Mouse (Mus musculus): ENCODE results near the gene St3gal5. TPM values are rescaled to one million over a fixed set of nuclear protein-coding genes. Genes with fewer than 3 reads are reported as not detected.
A peak's percentile ranks its signal among the peaks of the same experiment; 100 is the strongest.

St3gal5 gene
- polyA plus RNA-seq, 1 experiment from 2014 or later: 14.1 TPM

DNA sequence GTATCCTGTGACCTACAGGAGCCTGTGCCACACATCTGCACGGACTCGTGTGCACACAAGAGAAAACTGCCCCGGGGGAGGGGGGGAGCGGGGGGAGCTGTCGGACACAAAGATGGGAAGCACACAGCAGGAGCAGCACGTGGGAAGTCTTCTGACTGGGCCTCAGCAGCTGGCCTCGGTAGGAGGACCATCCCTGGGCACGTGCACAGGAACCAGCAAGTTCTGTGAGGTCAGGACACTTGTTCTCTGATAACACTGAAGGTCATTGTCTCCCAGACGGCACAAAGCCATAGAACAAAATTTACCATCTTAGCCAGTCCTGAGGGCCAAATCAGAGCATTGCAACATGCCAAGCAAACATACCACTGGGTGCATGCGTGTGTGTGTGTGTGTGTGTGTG, 43.8 kb downstream of the St3gal5 start:
- ATAC-seq (replicated peaks; ENCODE audit: low FRiP score, low read depth): no peak
- 66% methylated on average over 10 of the region's 10 CpGs for WGBS
- peaks cover 8% of the 10 kb centered on the region; the same call in 1 of the 2 replicates for H3K36me3 ChIP-seq (ENCODE audit: insufficient read depth, low read length)
- H3K4me3 ChIP-seq (replicated peaks; ENCODE audit: low read depth, low read length): no peak overlapping the region
- H3K4me2 ChIP-seq (ENCODE audit: low read length): no peak overlapping the region
- no peak overlapping the region for H3K27ac ChIP-seq
- no peak overlapping the region for H3K9ac ChIP-seq (ENCODE audit: low read depth, low read length)
- DNase-seq (ENCODE audit: low spot score): no peak
- H3K4me1 ChIP-seq (replicated peaks; ENCODE audit: insufficient read depth, low read length): no peaks in the 10 kb centered on the region
- H3K27me3 ChIP-seq (ENCODE audit: insufficient read depth, low read length): no peaks in the 10 kb centered on the region
- H3K9me3 ChIP-seq (replicated peaks; ENCODE audit: low read length): no peaks in the 10 kb centered on the region
- TF ChIP-seq CTCF (IDR thresholded peaks at IDR 0.05; ENCODE audit: low read depth): no peak

DNA sequence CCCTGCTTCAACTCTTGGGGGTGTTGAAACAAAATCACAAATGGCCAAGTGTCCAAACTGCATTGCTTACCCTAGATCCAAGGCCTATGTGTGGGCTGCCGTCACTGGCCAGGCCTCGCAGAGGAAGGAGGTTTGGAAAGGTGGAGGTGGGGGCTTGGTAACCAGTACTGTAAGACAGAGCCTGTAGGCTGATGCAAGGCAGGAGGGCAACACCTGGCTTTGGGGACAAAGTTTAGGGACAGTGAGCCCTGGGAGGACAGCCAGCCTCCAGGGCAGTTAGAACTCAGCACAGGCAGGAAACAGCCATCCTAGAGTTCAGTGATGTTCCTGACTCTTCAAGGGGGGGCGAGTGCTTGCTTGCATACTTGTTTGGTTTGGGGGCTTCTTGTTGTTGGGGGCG, 45.2 kb downstream of the St3gal5 start:
- WGBS: 92% methylated on average over 4 of the region's 4 CpGs
- ATAC-seq (replicated peaks; ENCODE audit: low FRiP score, low read depth) (no peak), DNase-seq (ENCODE audit: low spot score) (no peak)
- Histone ChIP-seq H3K4me1 (replicated peaks; ENCODE audit: insufficient read depth, low read length) (no peaks in the 10 kb centered on the region), H3K36me3 (ENCODE audit: insufficient read depth, low read length) (peaks cover 5% of the 10 kb centered on the region; the same call in 1 of the 2 replicates), H3K4me2 (ENCODE audit: low read length) (no peak overlapping the region), H3K27me3 (ENCODE audit: insufficient read depth, low read length) (no peaks in the 10 kb centered on the region), H3K4me3 (replicated peaks; ENCODE audit: low read depth, low read length) (no peak overlapping the region), H3K9me3 (replicated peaks; ENCODE audit: low read length) (no peaks in the 10 kb centered on the region), H3K9ac (ENCODE audit: low read depth, low read length) (no peak overlapping the region), H3K27ac (no peak overlapping the region)
- TF ChIP-seq CTCF (IDR thresholded peaks at IDR 0.05; ENCODE audit: low read depth): no peak

- DNase-seq (ENCODE audit: low spot score) (peak; percentile 46), ATAC-seq (replicated peaks; ENCODE audit: low FRiP score, low read depth) (no peak)
- no peak for TF ChIP-seq CTCF (IDR thresholded peaks at IDR 0.05; ENCODE audit: low read depth)
- Histone ChIP-seq H3K36me3 (ENCODE audit: insufficient read depth, low read length) (peaks cover 12% of the 10 kb centered on the region; the same call in 1 of the 2 replicates), H3K9me3 (replicated peaks; ENCODE audit: low read length) (no peaks in the 10 kb centered on the region), H3K27ac (no peak overlapping the region), H3K4me1 (replicated peaks; ENCODE audit: insufficient read depth, low read length) (no peaks in the 10 kb centered on the region), H3K4me3 (replicated peaks; ENCODE audit: low read depth, low read length) (no peak overlapping the region), H3K27me3 (ENCODE audit: insufficient read depth, low read length) (no peaks in the 10 kb centered on the region), H3K4me2 (ENCODE audit: low read length) (no peak overlapping the region), H3K9ac (ENCODE audit: low read depth, low read length) (no peak overlapping the region)
- WGBS: 51% methylated on average over 7 of the region's 7 CpGs
These were observed 47.0 kb downstream of the St3gal5 start for GRCm38 (mm10) chr6:72144353-72144752.

- Histone ChIP-seq H3K27ac (no peak overlapping the region), H3K4me1 (replicated peaks; ENCODE audit: insufficient read depth, low read length) (no peaks in the 10 kb centered on the region), H3K4me2 (ENCODE audit: low read length) (no peak overlapping the region), H3K9ac (ENCODE audit: low read depth, low read length) (no peak overlapping the region), H3K4me3 (replicated peaks; ENCODE audit: low read depth, low read length) (no peak overlapping the region), H3K36me3 (ENCODE audit: insufficient read depth, low read length) (peaks cover 16% of the 10 kb centered on the region; the same call in 1 of the 2 replicates), H3K27me3 (ENCODE audit: insufficient read depth, low read length) (no peaks in the 10 kb centered on the region), H3K9me3 (replicated peaks; ENCODE audit: low read length) (no peaks in the 10 kb centered on the region)
- DNase-seq (ENCODE audit: low spot score): no peak
- no peak for ATAC-seq (replicated peaks; ENCODE audit: low FRiP score, low read depth)
- no peak for TF ChIP-seq CTCF (IDR thresholded peaks at IDR 0.05; ENCODE audit: low read depth)
- 85% methylated on average over 14 of the region's 14 CpGs for WGBS
These were observed 49.4 kb downstream of the St3gal5 start for GRCm38 (mm10) chr6:72146803-72147202.

DNA sequence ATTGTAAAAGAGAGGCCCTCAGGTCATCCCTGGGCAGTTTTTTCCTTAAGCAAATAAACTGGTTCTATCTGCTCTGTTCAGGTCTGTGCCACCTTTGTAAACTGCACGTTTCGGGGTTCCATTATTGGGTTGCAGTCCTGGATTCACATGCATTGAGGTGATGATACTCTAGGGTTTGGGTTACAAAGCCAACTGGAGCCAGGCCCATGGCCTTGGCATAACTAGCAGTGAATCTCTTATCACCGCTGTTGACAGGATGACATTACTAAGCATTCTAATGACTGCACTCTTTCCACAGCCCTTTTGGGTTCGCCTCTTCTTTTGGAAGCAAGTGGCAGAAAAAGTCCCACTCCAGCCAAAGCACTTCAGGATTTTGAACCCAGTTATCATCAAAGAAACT, 51.3 kb downstream of the St3gal5 start:
- H3K9me3 ChIP-seq (replicated peaks; ENCODE audit: low read length): no peaks in the 10 kb centered on the region
- 98% methylated on average over 4 of the region's 4 CpGs for WGBS
- H3K36me3 ChIP-seq (ENCODE audit: insufficient read depth, low read length): peaks cover 11% of the 10 kb centered on the region; the same call in 1 of the 2 replicates
- TF ChIP-seq CTCF (IDR thresholded peaks at IDR 0.05; ENCODE audit: low read depth): no peak
- no peaks in the 10 kb centered on the region for H3K4me1 ChIP-seq (replicated peaks; ENCODE audit: insufficient read depth, low read length)
- no peak overlapping the region for H3K4me3 ChIP-seq (replicated peaks; ENCODE audit: low read depth, low read length)
- no peaks in the 10 kb centered on the region for H3K27me3 ChIP-seq (ENCODE audit: insufficient read depth, low read length)
- ATAC-seq (replicated peaks; ENCODE audit: low FRiP score, low read depth) (no peak), DNase-seq (ENCODE audit: low spot score) (no peak)
- no peak overlapping the region for H3K9ac ChIP-seq (ENCODE audit: low read depth, low read length)
- H3K4me2 ChIP-seq (ENCODE audit: low read length): no peak overlapping the region
- no peak overlapping the region for H3K27ac ChIP-seq

GRCm38 (mm10) chr6:72149797-72150196, 52.4 kb downstream of the St3gal5 start:
- WGBS: 86% methylated on average over 3 of the region's 3 CpGs
- no peak overlapping the region for H3K27ac ChIP-seq
- peaks cover 11% of the 10 kb centered on the region; the same call in 1 of the 2 replicates for H3K36me3 ChIP-seq (ENCODE audit: insufficient read depth, low read length)
- ATAC-seq (replicated peaks; ENCODE audit: low FRiP score, low read depth) (no peak), DNase-seq (ENCODE audit: low spot score) (no peak)
- no peak overlapping the region for H3K4me3 ChIP-seq (replicated peaks; ENCODE audit: low read depth, low read length)
- peak; percentile 10; the same call in 1 of the 2 replicates for TF ChIP-seq CTCF (IDR thresholded peaks at IDR 0.05; ENCODE audit: low read depth)
- H3K9ac ChIP-seq (ENCODE audit: low read depth, low read length): no peak overlapping the region
- no peak overlapping the region for H3K4me2 ChIP-seq (ENCODE audit: low read length)
- H3K9me3 ChIP-seq (replicated peaks; ENCODE audit: low read length): no peaks in the 10 kb centered on the region
- no peaks in the 10 kb centered on the region for H3K4me1 ChIP-seq (replicated peaks; ENCODE audit: insufficient read depth, low read length)
- H3K27me3 ChIP-seq (ENCODE audit: insufficient read depth, low read length): no peaks in the 10 kb centered on the region

GRCm38 (mm10) chr6:72152707-72153106, 55.3 kb downstream of the St3gal5 start:
- no peak for DNase-seq (ENCODE audit: low spot score)
- H3K4me1 ChIP-seq (replicated peaks; ENCODE audit: insufficient read depth, low read length): no peaks in the 10 kb centered on the region
- TF ChIP-seq CTCF (IDR thresholded peaks at IDR 0.05; ENCODE audit: low read depth): no peak
- WGBS: 91% methylated on average over 7 of the region's 7 CpGs
- no peaks in the 10 kb centered on the region for H3K27me3 ChIP-seq (ENCODE audit: insufficient read depth, low read length)
- no peak for ATAC-seq (replicated peaks; ENCODE audit: low FRiP score, low read depth)
- H3K36me3 ChIP-seq (ENCODE audit: insufficient read depth, low read length): peaks cover 11% of the 10 kb centered on the region; the same call in 1 of the 2 replicates
- H3K4me2 ChIP-seq (ENCODE audit: low read length): no peak overlapping the region
- no peak overlapping the region for H3K27ac ChIP-seq
- H3K9me3 ChIP-seq (replicated peaks; ENCODE audit: low read length): no peaks in the 10 kb centered on the region
- H3K4me3 ChIP-seq (replicated peaks; ENCODE audit: low read depth, low read length): no peak overlapping the region
- no peak overlapping the region for H3K9ac ChIP-seq (ENCODE audit: low read depth, low read length)
